Mouse (Mus musculus): Measurements from ENCODE around the gene Gm21812. TPM values are rescaled to one million over a fixed set of nuclear protein-coding genes. Genes with fewer than 3 reads are reported as not detected.
"Not testable (repeated sequence)": the region's sequence is repeated elsewhere in the genome, so short reads cannot be mapped to it uniquely, and the experiment has no call there.

Gene Gm21812
- polyA plus RNA-seq (2015; fragmentation: Nextera tagmentation; extraction: Ambion mirVana): not detected in 2 replicates

GRCm38 (mm10) chrY:9347084-9347483, at the start of gene Gm21812:
Gm21812 (minus strand) TSS chrY:9347184.
- not testable (repeated sequence) for ATAC-seq; H3K4me1 ChIP-seq (replicated peaks; ENCODE audit: control insufficient read depth, insufficient read depth, low read length); H3K9ac ChIP-seq (replicated peaks; ENCODE audit: low read depth, low read length); H3K27me3 ChIP-seq (replicated peaks; ENCODE audit: control insufficient read depth, insufficient read depth, low read length); H3K27ac ChIP-seq (ENCODE audit: low read length); H3K9me3 ChIP-seq (ENCODE audit: control insufficient read depth, low read length); H3K4me2 ChIP-seq (ENCODE audit: low read length); H3K4me3 ChIP-seq (replicated peaks; ENCODE audit: low read length); H3K36me3 ChIP-seq (ENCODE audit: control insufficient read depth, insufficient read depth)
- no CpG with 5 or more reads among the region's 4 CpGs for WGBS

Other genes with a start within 250 kb of the Gm21812 start
- not detected in 2 replicates for gene Gm21292, start 213.3 kb downstream of the Gm21812 start, polyA plus RNA-seq (2015; fragmentation: Nextera tagmentation; extraction: Ambion mirVana)
- gene Gm21721, start 145.0 kb downstream of the Gm21812 start, polyA plus RNA-seq (2015; fragmentation: Nextera tagmentation; extraction: Ambion mirVana): not detected in 2 replicates
- not detected in 2 replicates for gene Gm21874, start 69.0 kb upstream of the Gm21812 start, polyA plus RNA-seq (2015; fragmentation: Nextera tagmentation; extraction: Ambion mirVana)

All from forebrain, embryonic 16.5 days (tissue).